Mouse (Mus musculus): ENCODE measurements around the gene Tmem200c. TPM values are rescaled to one million over a fixed set of nuclear protein-coding genes. Genes with fewer than 3 reads are reported as not detected.
A peak's percentile ranks its signal among the peaks of the same experiment; 100 is the strongest.

Gene Tmem200c
- polyA plus RNA-seq, 1 experiment: 5.1 TPM

DNA sequence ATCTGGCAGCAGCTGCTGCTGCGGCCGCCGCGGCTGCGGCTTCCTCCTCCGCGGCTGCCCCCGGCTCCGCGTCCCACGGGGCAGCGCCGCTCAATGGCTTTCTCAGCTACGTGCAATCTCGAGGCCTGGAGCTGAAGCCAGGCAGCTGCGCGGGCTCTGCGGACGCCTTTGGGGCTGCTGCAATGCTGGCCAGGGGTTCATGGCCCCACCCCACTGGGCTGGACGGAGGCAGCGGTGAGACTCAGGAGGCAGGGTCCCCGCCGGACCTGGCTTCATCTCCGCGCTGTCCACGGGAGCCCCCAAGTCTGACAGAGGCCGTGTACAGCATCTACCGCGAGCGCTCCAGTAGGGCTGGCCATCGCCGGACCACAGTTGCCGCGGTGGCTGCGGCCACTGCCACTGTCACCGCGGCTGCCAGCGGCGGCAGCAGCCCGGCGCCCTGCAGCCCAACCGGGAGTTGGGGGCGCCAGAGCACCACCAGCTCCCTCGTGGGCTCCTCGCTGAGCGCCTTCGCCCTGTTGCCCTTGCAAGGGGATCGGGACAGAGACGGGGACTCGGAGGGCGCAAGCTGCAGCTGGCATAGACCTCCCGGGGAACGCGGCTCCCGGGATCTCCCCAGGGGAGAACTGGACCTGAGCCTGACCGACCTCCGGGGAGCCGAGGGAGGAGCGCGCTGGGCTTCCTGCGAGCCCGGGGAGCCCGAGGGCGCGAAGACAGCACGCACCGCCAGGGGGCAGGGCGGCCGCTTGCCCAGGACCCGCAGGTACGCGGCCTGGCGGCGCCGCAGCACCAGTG, 14.9 kb downstream of the Tmem200c start:
- Histone ChIP-seq H3K27ac (ENCODE audit: insufficient read depth, low read length) (no peak overlapping the region), H3K4me3 (replicated peaks; ENCODE audit: insufficient read depth, low read depth, low read length) (peak overlapping the region; percentile 30), H3K4me1 (ENCODE audit: control insufficient read depth, insufficient read depth, low read length) (no peaks in the 10 kb centered on the region), H3K27me3 (ENCODE audit: control insufficient read depth, insufficient read depth, low read length) (peaks cover 2% of the 10 kb centered on the region; the same call in 1 of the 2 replicates)
- peak; percentile 56 to 68 for DNase-seq
- WGBS: under 1% methylated on average over 65 of the region's 75 CpGs
- TF ChIP-seq POLR2A (IDR thresholded peaks at IDR 0.05; ENCODE audit: borderline replicate concordance, insufficient read depth, low read length) (no peak), CTCF (IDR thresholded peaks at IDR 0.05; ENCODE audit: borderline replicate concordance, insufficient read depth, low read depth, low read length) (peak; percentile 50)

DNA sequence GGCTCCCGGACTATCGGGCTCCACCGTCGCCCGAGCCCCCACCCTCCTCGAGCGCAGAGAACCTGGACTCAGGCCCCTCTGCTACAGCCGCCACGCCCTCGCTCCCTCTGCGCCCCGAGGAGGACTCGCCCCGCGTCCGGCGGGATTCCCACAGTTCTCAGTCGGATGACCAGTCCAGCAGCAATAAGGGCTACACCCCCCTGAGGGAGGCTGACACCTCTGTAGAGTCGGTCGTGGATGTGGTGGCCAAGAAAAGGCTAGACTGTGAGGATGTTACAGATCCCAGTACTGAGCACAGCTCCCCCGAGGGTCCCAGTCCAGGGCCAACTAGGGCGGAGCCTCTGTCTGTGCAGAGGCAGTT, 15.4 kb downstream of the Tmem200c start:
- WGBS: 16% methylated on average over 17 of the region's 22 CpGs
- TF ChIP-seq CTCF (IDR thresholded peaks at IDR 0.05; ENCODE audit: borderline replicate concordance, insufficient read depth, low read depth, low read length) (no peak), POLR2A (IDR thresholded peaks at IDR 0.05; ENCODE audit: borderline replicate concordance, insufficient read depth, low read length) (no peak)
- no peak overlapping the region for H3K27ac ChIP-seq (ENCODE audit: insufficient read depth, low read length)
- DNase-seq: no peak
- peaks cover 2% of the 10 kb centered on the region; the same call in 1 of the 2 replicates for H3K27me3 ChIP-seq (ENCODE audit: control insufficient read depth, insufficient read depth, low read length)
- H3K4me1 ChIP-seq (ENCODE audit: control insufficient read depth, insufficient read depth, low read length): no peaks in the 10 kb centered on the region
- H3K4me3 ChIP-seq (replicated peaks; ENCODE audit: insufficient read depth, low read depth, low read length): peak overlapping the region; percentile 30

DNA sequence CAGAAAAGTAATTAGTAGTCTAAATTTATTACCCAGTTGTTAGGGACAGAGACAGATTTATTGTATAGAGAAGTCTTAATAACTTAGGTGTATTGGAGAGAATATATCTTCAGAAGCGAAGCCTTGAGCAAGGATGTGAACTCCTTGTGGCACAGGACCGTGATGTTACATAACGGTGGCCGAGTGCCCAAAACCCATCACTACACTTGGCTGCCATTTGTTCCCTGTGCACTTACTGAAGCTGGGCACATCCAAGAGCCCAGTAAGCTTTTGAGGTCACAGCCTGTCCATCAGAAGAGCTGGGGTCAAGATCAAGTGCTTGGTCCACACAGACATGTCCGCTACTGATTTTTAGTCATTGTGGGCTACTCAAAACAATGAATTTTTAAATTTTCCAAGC, 19.5 kb downstream of the Tmem200c start:
- 41% methylated on average over 5 of the region's 5 CpGs for WGBS
- no peak overlapping the region for H3K27ac ChIP-seq (ENCODE audit: insufficient read depth, low read length)
- H3K27me3 ChIP-seq (ENCODE audit: control insufficient read depth, insufficient read depth, low read length): no peaks in the 10 kb centered on the region
- no peak overlapping the region for H3K4me3 ChIP-seq (replicated peaks; ENCODE audit: insufficient read depth, low read depth, low read length)
- no peak for TF ChIP-seq CTCF (IDR thresholded peaks at IDR 0.05; ENCODE audit: borderline replicate concordance, insufficient read depth, low read depth, low read length)
- TF ChIP-seq POLR2A (IDR thresholded peaks at IDR 0.05; ENCODE audit: borderline replicate concordance, insufficient read depth, low read length): no peak
- no peaks in the 10 kb centered on the region for H3K4me1 ChIP-seq (ENCODE audit: control insufficient read depth, insufficient read depth, low read length)
- peak; percentile 50 to 68 for DNase-seq

DNA sequence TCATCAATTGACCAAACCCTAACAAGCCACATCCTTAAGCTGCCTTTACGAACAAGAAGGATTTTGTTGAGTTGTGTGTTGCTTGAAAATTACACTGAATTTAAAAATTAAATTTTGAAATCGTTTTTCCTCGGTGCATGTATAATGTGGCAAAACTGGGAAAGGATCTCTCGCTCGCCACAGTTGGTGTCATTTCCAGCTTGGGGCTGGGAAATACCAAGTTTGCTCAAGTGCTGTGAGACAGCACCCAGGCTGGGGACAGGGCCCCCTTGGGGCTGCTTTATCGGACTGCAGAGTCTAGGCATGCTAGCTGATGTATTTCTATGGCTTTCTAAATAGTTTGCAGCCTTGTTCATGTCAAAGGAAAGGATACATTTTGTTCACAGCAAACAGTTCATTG, 22.3 kb downstream of the Tmem200c start:
- WGBS: 89% methylated on average over 6 of the region's 6 CpGs
- no peak for DNase-seq
- H3K4me1 ChIP-seq (ENCODE audit: control insufficient read depth, insufficient read depth, low read length): no peaks in the 10 kb centered on the region

DNA sequence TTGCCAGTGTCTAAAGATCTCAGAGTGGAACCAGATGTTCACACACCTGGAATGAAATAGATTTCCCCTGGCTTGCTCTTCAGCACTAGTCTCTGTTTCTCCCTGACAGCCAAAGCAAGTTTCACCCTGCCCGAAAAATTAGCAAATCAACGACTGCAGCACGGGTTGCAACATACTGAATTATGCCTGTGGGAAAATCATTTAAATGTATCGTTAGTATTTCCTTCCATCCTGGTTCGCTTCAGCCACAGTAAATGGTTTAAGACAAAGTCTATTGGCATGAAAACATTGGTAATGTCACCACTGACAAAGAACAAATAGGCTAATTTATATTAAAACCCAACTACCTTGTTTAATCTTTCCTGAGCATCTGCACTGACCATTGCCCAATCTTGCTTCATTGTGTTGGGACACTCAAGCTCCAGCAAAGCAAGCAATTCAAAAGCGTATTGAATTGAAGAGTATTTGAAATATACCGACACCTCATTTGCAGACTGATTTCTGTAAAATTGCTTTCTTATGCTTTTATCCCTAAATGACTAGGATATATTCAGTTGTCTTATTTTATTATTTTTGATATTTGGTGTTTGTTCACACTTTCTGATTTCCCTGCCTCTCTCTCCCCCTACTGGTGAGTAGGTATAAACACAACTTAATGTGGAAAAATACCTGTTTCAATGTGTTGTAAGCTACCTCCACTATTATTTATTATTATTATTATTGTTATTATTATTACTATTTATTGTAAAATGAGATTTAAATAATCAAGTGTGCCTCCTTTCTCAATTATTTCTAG, 25.9 kb downstream of the Tmem200c start:
- no peak overlapping the region for H3K4me3 ChIP-seq (replicated peaks; ENCODE audit: insufficient read depth, low read depth, low read length)
- TF ChIP-seq POLR2A (IDR thresholded peaks at IDR 0.05; ENCODE audit: borderline replicate concordance, insufficient read depth, low read length) (no peak), CTCF (IDR thresholded peaks at IDR 0.05; ENCODE audit: borderline replicate concordance, insufficient read depth, low read depth, low read length) (peak; percentile 34; the same call in 1 of the 2 replicates)
- no peaks in the 10 kb centered on the region for H3K4me1 ChIP-seq (ENCODE audit: control insufficient read depth, insufficient read depth, low read length)
- WGBS: 84% methylated on average over 7 of the region's 7 CpGs
- no peak overlapping the region for H3K27ac ChIP-seq (ENCODE audit: insufficient read depth, low read length)
- no peaks in the 10 kb centered on the region for H3K27me3 ChIP-seq (ENCODE audit: control insufficient read depth, insufficient read depth, low read length)
- DNase-seq: no peak

More for the DNA sequence above, 22.3 kb downstream of the Tmem200c start:
- TF ChIP-seq POLR2A (IDR thresholded peaks at IDR 0.05; ENCODE audit: borderline replicate concordance, insufficient read depth, low read length): no peak
- Histone ChIP-seq H3K27ac (ENCODE audit: insufficient read depth, low read length) (no peak overlapping the region), H3K4me3 (replicated peaks; ENCODE audit: insufficient read depth, low read depth, low read length) (no peak overlapping the region), H3K27me3 (ENCODE audit: control insufficient read depth, insufficient read depth, low read length) (no peaks in the 10 kb centered on the region)

DNA sequence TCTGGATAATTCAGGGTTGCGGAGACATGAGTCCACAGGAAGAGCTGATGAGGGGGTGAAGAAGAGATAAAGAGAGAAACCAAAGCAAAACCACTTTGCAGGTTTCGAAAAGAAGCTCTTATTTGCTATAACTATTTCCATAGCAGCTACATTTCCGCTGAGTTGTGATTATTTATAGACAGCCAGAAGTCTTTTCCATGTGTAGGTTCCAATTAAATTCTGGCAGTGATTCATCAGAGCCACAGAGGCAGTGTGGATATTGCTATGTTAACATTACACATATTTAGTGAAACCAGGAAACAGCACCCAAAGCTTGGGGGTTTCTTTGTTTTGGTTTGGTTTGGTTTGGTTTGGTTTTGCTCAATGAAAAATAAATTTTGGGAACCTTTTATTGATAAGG, 37.8 kb downstream of the Tmem200c start:
- Histone ChIP-seq H3K27me3 (ENCODE audit: control insufficient read depth, insufficient read depth, low read length) (no peaks in the 10 kb centered on the region), H3K27ac (ENCODE audit: insufficient read depth, low read length) (no peak overlapping the region), H3K4me3 (replicated peaks; ENCODE audit: insufficient read depth, low read depth, low read length) (no peak overlapping the region), H3K4me1 (ENCODE audit: control insufficient read depth, insufficient read depth, low read length) (no peaks in the 10 kb centered on the region)
- DNase-seq: no peak
- 73% methylated on average over 3 of the region's 3 CpGs for WGBS
- TF ChIP-seq POLR2A (IDR thresholded peaks at IDR 0.05; ENCODE audit: borderline replicate concordance, insufficient read depth, low read length): no peak
- no peak for TF ChIP-seq CTCF (IDR thresholded peaks at IDR 0.05; ENCODE audit: borderline replicate concordance, insufficient read depth, low read depth, low read length)

DNA sequence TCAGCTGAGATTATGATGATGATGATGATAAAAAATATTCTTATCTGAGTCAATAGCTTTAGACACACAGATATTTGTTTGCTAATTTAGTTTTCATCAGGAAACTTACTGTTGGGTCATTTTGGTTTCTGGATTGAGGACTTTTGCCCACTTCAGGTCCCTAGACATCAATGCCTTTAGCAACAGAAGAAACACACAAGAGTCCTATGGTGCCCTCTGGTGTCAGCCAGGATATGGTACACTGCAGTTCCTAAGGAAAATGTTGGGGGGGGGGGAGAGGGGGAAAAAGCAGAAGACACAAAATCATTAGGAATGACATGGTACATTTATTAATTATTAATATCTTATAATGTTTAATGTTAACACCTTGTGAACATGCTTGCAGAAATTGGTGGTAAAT, 42.0 kb downstream of the Tmem200c start:
- no peaks in the 10 kb centered on the region for H3K27me3 ChIP-seq (ENCODE audit: control insufficient read depth, insufficient read depth, low read length)
- no peak for DNase-seq
- no peak overlapping the region for H3K4me3 ChIP-seq (replicated peaks; ENCODE audit: insufficient read depth, low read depth, low read length)
- no peaks in the 10 kb centered on the region for H3K4me1 ChIP-seq (ENCODE audit: control insufficient read depth, insufficient read depth, low read length)
- TF ChIP-seq POLR2A (IDR thresholded peaks at IDR 0.05; ENCODE audit: borderline replicate concordance, insufficient read depth, low read length): no peak
- TF ChIP-seq CTCF (IDR thresholded peaks at IDR 0.05; ENCODE audit: borderline replicate concordance, insufficient read depth, low read depth, low read length): peak; percentile 40; the same call in 1 of the 2 replicates
- H3K27ac ChIP-seq (ENCODE audit: insufficient read depth, low read length): no peak overlapping the region

DNA sequence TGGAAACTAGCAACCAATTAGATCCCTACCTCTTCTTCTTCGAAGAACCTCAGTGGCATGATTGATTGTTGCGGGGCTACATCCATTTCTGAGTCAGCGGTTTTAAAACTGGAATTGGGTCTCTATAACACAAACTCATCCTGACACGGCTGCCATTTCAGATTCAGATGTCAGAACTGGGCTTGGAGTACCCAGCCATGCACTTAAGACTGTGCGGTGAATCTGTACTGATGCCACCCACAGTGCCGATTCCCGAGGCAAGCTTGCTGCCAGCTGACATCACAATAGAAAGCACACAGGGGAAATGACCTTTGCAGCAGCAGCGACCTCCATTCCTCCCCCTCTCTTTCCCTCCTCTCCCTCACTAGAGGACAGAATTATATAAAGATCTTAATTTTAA, 47.6 kb downstream of the Tmem200c start:
- Histone ChIP-seq H3K4me3 (replicated peaks; ENCODE audit: insufficient read depth, low read depth, low read length) (no peak overlapping the region), H3K27ac (ENCODE audit: insufficient read depth, low read length) (no peak overlapping the region), H3K27me3 (ENCODE audit: control insufficient read depth, insufficient read depth, low read length) (no peaks in the 10 kb centered on the region), H3K4me1 (ENCODE audit: control insufficient read depth, insufficient read depth, low read length) (no peaks in the 10 kb centered on the region)
- TF ChIP-seq POLR2A (IDR thresholded peaks at IDR 0.05; ENCODE audit: borderline replicate concordance, insufficient read depth, low read length): no peak
- TF ChIP-seq CTCF (IDR thresholded peaks at IDR 0.05; ENCODE audit: borderline replicate concordance, insufficient read depth, low read depth, low read length): no peak
- peak in 1 of 2 experiments; percentile 11 for DNase-seq
- WGBS: 31% methylated on average over 8 of the region's 8 CpGs

All from cerebellum, adult 2 months (tissue).